Mouse (Mus musculus): ENCODE results near the gene Fsd1l. TPM values are rescaled to one million over a fixed set of nuclear protein-coding genes. Genes with fewer than 3 reads are reported as not detected.
"Not testable (repeated sequence)": the region's sequence is repeated elsewhere in the genome, so short reads cannot be mapped to it uniquely, and the experiment has no call there.

Fsd1l gene
- polyA plus RNA-seq, 2 experiments, result 5.7 to 9.8 TPM

- ATAC-seq (ENCODE audit: low FRiP score, low read depth) (no peak), DNase-seq (ENCODE audit: low spot score) (no peak)
- no peaks in the 10 kb centered on the region for H3K9me3 ChIP-seq (ENCODE audit: control insufficient read depth, low read length)
- WGBS, result 83% methylated on average over 4 of the region's 4 CpGs
- no peak for TF ChIP-seq POLR2A (IDR thresholded peaks at IDR 0.05; ENCODE audit: borderline replicate concordance, extremely low read depth, insufficient read depth, insufficient read length)
- no peak overlapping the region for H3K4me3 ChIP-seq (replicated peaks; ENCODE audit: low read length)
- peaks cover 12% of the 10 kb centered on the region for H3K36me3 ChIP-seq (ENCODE audit: control insufficient read depth, insufficient read depth, low read length)
- H3K4me1 ChIP-seq (ENCODE audit: control insufficient read depth, insufficient read depth, low read length), result no peaks in the 10 kb centered on the region
- H3K9ac ChIP-seq (ENCODE audit: low read depth, low read length, severe bottlenecking), result no peak overlapping the region
- H3K4me2 ChIP-seq (replicated peaks; ENCODE audit: low read depth, low read length, severe bottlenecking), result no peak overlapping the region
- no peak overlapping the region for H3K27ac ChIP-seq (replicated peaks; ENCODE audit: low read depth, low read length)
- H3K27me3 ChIP-seq (ENCODE audit: control insufficient read depth, insufficient read depth, low read length), result no peaks in the 10 kb centered on the region
Observed at GRCm38 (mm10) chr4:53717546-53717945, 86.3 kb downstream of the Fsd1l start.

GRCm38 (mm10) chr4:53718261-53718660 is 87.0 kb downstream of the Fsd1l start:
- Histone ChIP-seq H3K4me3 (replicated peaks; ENCODE audit: low read length) (no peak overlapping the region), H3K27me3 (ENCODE audit: control insufficient read depth, insufficient read depth, low read length) (no peaks in the 10 kb centered on the region), H3K4me2 (replicated peaks; ENCODE audit: low read depth, low read length, severe bottlenecking) (no peak overlapping the region), H3K27ac (replicated peaks; ENCODE audit: low read depth, low read length) (no peak overlapping the region), H3K9me3 (ENCODE audit: control insufficient read depth, low read length) (no peaks in the 10 kb centered on the region), H3K4me1 (ENCODE audit: control insufficient read depth, insufficient read depth, low read length) (no peaks in the 10 kb centered on the region), H3K36me3 (ENCODE audit: control insufficient read depth, insufficient read depth, low read length) (peaks cover 12% of the 10 kb centered on the region), H3K9ac (ENCODE audit: low read depth, low read length, severe bottlenecking) (no peak overlapping the region)
- no peak for DNase-seq (ENCODE audit: low spot score)
- ATAC-seq (ENCODE audit: low FRiP score, low read depth), result no peak
- 87% methylated on average over 5 of the region's 5 CpGs for WGBS
- TF ChIP-seq POLR2A (IDR thresholded peaks at IDR 0.05; ENCODE audit: borderline replicate concordance, extremely low read depth, insufficient read depth, insufficient read length), result no peak

GRCm38 (mm10) chr4:53722506-53722905 is 91.2 kb downstream of the Fsd1l start:
- ATAC-seq (ENCODE audit: low FRiP score, low read depth), result no peak
- Histone ChIP-seq H3K27me3 (ENCODE audit: control insufficient read depth, insufficient read depth, low read length) (no peaks in the 10 kb centered on the region), H3K4me3 (replicated peaks; ENCODE audit: low read length) (no peak overlapping the region), H3K27ac (replicated peaks; ENCODE audit: low read depth, low read length) (no peak overlapping the region), H3K4me1 (ENCODE audit: control insufficient read depth, insufficient read depth, low read length) (no peaks in the 10 kb centered on the region), H3K9ac (ENCODE audit: low read depth, low read length, severe bottlenecking) (no peak overlapping the region), H3K36me3 (ENCODE audit: control insufficient read depth, insufficient read depth, low read length) (peaks cover 26% of the 10 kb centered on the region), H3K9me3 (ENCODE audit: control insufficient read depth, low read length) (no peaks in the 10 kb centered on the region), H3K4me2 (replicated peaks; ENCODE audit: low read depth, low read length, severe bottlenecking) (no peak overlapping the region)
- WGBS, result 93% methylated on average over 4 of the region's 4 CpGs
- TF ChIP-seq POLR2A (IDR thresholded peaks at IDR 0.05; ENCODE audit: borderline replicate concordance, extremely low read depth, insufficient read depth, insufficient read length), result no peak
- no peak for DNase-seq (ENCODE audit: low spot score)

GRCm38 (mm10) chr4:53726100-53726499 is 94.8 kb downstream of the Fsd1l start:
- not testable (repeated sequence) for H3K9ac ChIP-seq (ENCODE audit: low read depth, low read length, severe bottlenecking); DNase-seq (ENCODE audit: low spot score); ATAC-seq (ENCODE audit: low FRiP score, low read depth); H3K4me1 ChIP-seq (ENCODE audit: control insufficient read depth, insufficient read depth, low read length); H3K27ac ChIP-seq (replicated peaks; ENCODE audit: low read depth, low read length); H3K4me3 ChIP-seq (replicated peaks; ENCODE audit: low read length); H3K27me3 ChIP-seq (ENCODE audit: control insufficient read depth, insufficient read depth, low read length); H3K4me2 ChIP-seq (replicated peaks; ENCODE audit: low read depth, low read length, severe bottlenecking); H3K9me3 ChIP-seq (ENCODE audit: control insufficient read depth, low read length)
- peaks cover 37% of the 10 kb centered on the region for H3K36me3 ChIP-seq (ENCODE audit: control insufficient read depth, insufficient read depth, low read length)
- 79% methylated on average over 2 of the region's 2 CpGs for WGBS

- TF ChIP-seq POLR2A (IDR thresholded peaks at IDR 0.05; ENCODE audit: borderline replicate concordance, extremely low read depth, insufficient read depth, insufficient read length), result no peak
- Histone ChIP-seq H3K9me3 (ENCODE audit: control insufficient read depth, low read length) (no peaks in the 10 kb centered on the region), H3K4me1 (ENCODE audit: control insufficient read depth, insufficient read depth, low read length) (no peaks in the 10 kb centered on the region), H3K27ac (replicated peaks; ENCODE audit: low read depth, low read length) (no peak overlapping the region), H3K27me3 (ENCODE audit: control insufficient read depth, insufficient read depth, low read length) (no peaks in the 10 kb centered on the region), H3K4me2 (replicated peaks; ENCODE audit: low read depth, low read length, severe bottlenecking) (no peak overlapping the region), H3K9ac (ENCODE audit: low read depth, low read length, severe bottlenecking) (no peak overlapping the region), H3K36me3 (ENCODE audit: control insufficient read depth, insufficient read depth, low read length) (peaks cover 46% of the 10 kb centered on the region), H3K4me3 (replicated peaks; ENCODE audit: low read length) (no peak overlapping the region)
- ATAC-seq (ENCODE audit: low FRiP score, low read depth), result no peak
- 100% methylated on average over 1 of the region's 1 CpGs for WGBS
- DNase-seq (ENCODE audit: low spot score), result no peak
Observed at GRCm38 (mm10) chr4:53728121-53728520, 96.8 kb downstream of the Fsd1l start.

All from limb, embryonic 14.5 days (tissue).